Mouse (Mus musculus): ENCODE measurements at regions not wholly inside any gene's neighbourhood (a gene's known extent, or its start where the extent isn't known, plus 50 kb on each side); places are given as distances from the start of the nearest gene placed in this dataset.

- no peak for ATAC-seq (ENCODE audit: insufficient number of reproducible peaks, insufficient read depth, low FRiP score, low TSS enrichment, low read depth)
- Histone ChIP-seq H3K36me3 (no peaks in the 10 kb centered on the region), H3K27me3 (no peaks in the 10 kb centered on the region), H3K27ac (no peak overlapping the region), H3K9ac (replicated peaks) (no peak overlapping the region), H3K4me3 (replicated peaks) (no peak overlapping the region), H3K4me2 (no peak overlapping the region), H3K9me3 (no peaks in the 10 kb centered on the region), H3K4me1 (replicated peaks) (no peaks in the 10 kb centered on the region)
- WGBS = 86% methylated on average over 5 of the region's 5 CpGs
Measured at GRCm38 (mm10) chr3:52895751-52896150, 121.3 kb downstream of the Cog6 start.

GRCm38 (mm10) chr3:52894812-52895211 is 122.2 kb downstream of the Cog6 start:
- Histone ChIP-seq H3K27ac (no peak overlapping the region), H3K9ac (replicated peaks) (no peak overlapping the region), H3K27me3 (no peaks in the 10 kb centered on the region), H3K9me3 (no peaks in the 10 kb centered on the region), H3K36me3 (no peaks in the 10 kb centered on the region), H3K4me3 (replicated peaks) (no peak overlapping the region), H3K4me1 (replicated peaks) (no peaks in the 10 kb centered on the region), H3K4me2 (no peak overlapping the region)
- no peak for ATAC-seq (ENCODE audit: insufficient number of reproducible peaks, insufficient read depth, low FRiP score, low TSS enrichment, low read depth)
- WGBS = 88% methylated on average over 2 of the region's 2 CpGs

- Histone ChIP-seq H3K36me3 (no peaks in the 10 kb centered on the region), H3K27ac (no peak overlapping the region), H3K9me3 (no peaks in the 10 kb centered on the region), H3K4me2 (no peak overlapping the region), H3K4me3 (replicated peaks) (no peak overlapping the region), H3K9ac (replicated peaks) (no peak overlapping the region), H3K4me1 (replicated peaks) (no peaks in the 10 kb centered on the region), H3K27me3 (no peaks in the 10 kb centered on the region)
- no peak for ATAC-seq (ENCODE audit: insufficient number of reproducible peaks, insufficient read depth, low FRiP score, low TSS enrichment, low read depth)
- WGBS = 86% methylated on average over 4 of the region's 4 CpGs
Measured at GRCm38 (mm10) chr3:52889156-52889715, 127.8 kb downstream of the Cog6 start.

- Histone ChIP-seq H3K27me3 (no peaks in the 10 kb centered on the region), H3K4me2 (no peak overlapping the region), H3K27ac (no peak overlapping the region), H3K9me3 (no peaks in the 10 kb centered on the region), H3K9ac (replicated peaks) (no peak overlapping the region), H3K36me3 (no peaks in the 10 kb centered on the region), H3K4me3 (replicated peaks) (no peak overlapping the region), H3K4me1 (replicated peaks) (peaks cover 7% of the 10 kb centered on the region; the same call in 1 of the 2 replicates)
- no peak for ATAC-seq (ENCODE audit: insufficient number of reproducible peaks, insufficient read depth, low FRiP score, low TSS enrichment, low read depth)
- WGBS = 90% methylated on average over 3 of the region's 3 CpGs
Measured at GRCm38 (mm10) chr3:52881981-52882380, 135.1 kb downstream of the Cog6 start.

- no peaks in the 10 kb centered on the region for H3K36me3 ChIP-seq
- no peaks in the 10 kb centered on the region for H3K9me3 ChIP-seq
- H3K9ac ChIP-seq (replicated peaks) = no peak overlapping the region
- peaks cover 7% of the 10 kb centered on the region; the same call in 1 of the 2 replicates for H3K4me1 ChIP-seq (replicated peaks)
- WGBS = 80% methylated on average over 4 of the region's 4 CpGs
- no peak overlapping the region for H3K4me2 ChIP-seq
- no peaks in the 10 kb centered on the region for H3K27me3 ChIP-seq
- ATAC-seq (ENCODE audit: insufficient number of reproducible peaks, insufficient read depth, low FRiP score, low TSS enrichment, low read depth) = no peak
- no peak overlapping the region for H3K27ac ChIP-seq
- no peak overlapping the region for H3K4me3 ChIP-seq (replicated peaks)
Measured at GRCm38 (mm10) chr3:52881139-52881538, 135.9 kb downstream of the Cog6 start.

- Histone ChIP-seq H3K27me3 (no peaks in the 10 kb centered on the region), H3K9ac (replicated peaks) (no peak overlapping the region), H3K36me3 (no peaks in the 10 kb centered on the region), H3K9me3 (no peaks in the 10 kb centered on the region), H3K4me3 (replicated peaks) (no peak overlapping the region), H3K4me2 (no peak overlapping the region), H3K27ac (no peak overlapping the region), H3K4me1 (replicated peaks) (peaks cover 7% of the 10 kb centered on the region; the same call in 1 of the 2 replicates)
- ATAC-seq (ENCODE audit: insufficient number of reproducible peaks, insufficient read depth, low FRiP score, low TSS enrichment, low read depth) = no peak
- 78% methylated on average over 10 of the region's 10 CpGs for WGBS
Measured at GRCm38 (mm10) chr3:52879700-52880099, 137.3 kb downstream of the Cog6 start.

GRCm38 (mm10) chr3:52878334-52878733 is 138.7 kb downstream of the Cog6 start:
- no peak overlapping the region for H3K27ac ChIP-seq
- H3K4me1 ChIP-seq (replicated peaks) = peaks cover 7% of the 10 kb centered on the region; the same call in 1 of the 2 replicates
- no peaks in the 10 kb centered on the region for H3K9me3 ChIP-seq
- H3K4me3 ChIP-seq (replicated peaks) = no peak overlapping the region
- no peak for ATAC-seq (ENCODE audit: insufficient number of reproducible peaks, insufficient read depth, low FRiP score, low TSS enrichment, low read depth)
- no peak overlapping the region for H3K4me2 ChIP-seq
- no peaks in the 10 kb centered on the region for H3K27me3 ChIP-seq
- 62% methylated on average over 3 of the region's 3 CpGs for WGBS
- H3K36me3 ChIP-seq = no peaks in the 10 kb centered on the region
- no peak overlapping the region for H3K9ac ChIP-seq (replicated peaks)

- H3K27ac ChIP-seq = no peak overlapping the region
- no peaks in the 10 kb centered on the region for H3K36me3 ChIP-seq
- H3K27me3 ChIP-seq = no peaks in the 10 kb centered on the region
- no peaks in the 10 kb centered on the region for H3K4me1 ChIP-seq (replicated peaks)
- no peaks in the 10 kb centered on the region for H3K9me3 ChIP-seq
- H3K4me2 ChIP-seq = no peak overlapping the region
- H3K9ac ChIP-seq (replicated peaks) = no peak overlapping the region
- ATAC-seq (ENCODE audit: insufficient number of reproducible peaks, insufficient read depth, low FRiP score, low TSS enrichment, low read depth) = no peak
- no peak overlapping the region for H3K4me3 ChIP-seq (replicated peaks)
- 86% methylated on average over 5 of the region's 5 CpGs for WGBS
Measured at GRCm38 (mm10) chr3:52872260-52872659, 144.8 kb downstream of the Cog6 start.

- no peak for ATAC-seq (ENCODE audit: insufficient number of reproducible peaks, insufficient read depth, low FRiP score, low TSS enrichment, low read depth)
- H3K4me3 ChIP-seq (replicated peaks) = no peak overlapping the region
- no peak overlapping the region for H3K27ac ChIP-seq
- H3K4me1 ChIP-seq (replicated peaks) = 0 out of 2 replicates have a peak, but pooled peaks cover 5% of the 10 kb centered on the region
- H3K9me3 ChIP-seq = no peaks in the 10 kb centered on the region
- H3K36me3 ChIP-seq = no peaks in the 10 kb centered on the region
- H3K4me2 ChIP-seq = no peak overlapping the region
- no peaks in the 10 kb centered on the region for H3K27me3 ChIP-seq
- H3K9ac ChIP-seq (replicated peaks) = no peak overlapping the region
- WGBS = 86% methylated on average over 8 of the region's 8 CpGs
Measured at GRCm38 (mm10) chr3:52863146-52863849, 153.7 kb downstream of the Cog6 start.

- WGBS = 88% methylated on average over 4 of the region's 4 CpGs
- H3K36me3 ChIP-seq = no peaks in the 10 kb centered on the region
- H3K9ac ChIP-seq (replicated peaks) = no peak overlapping the region
- no peaks in the 10 kb centered on the region for H3K9me3 ChIP-seq
- H3K27me3 ChIP-seq = no peaks in the 10 kb centered on the region
- H3K27ac ChIP-seq = no peak overlapping the region
- no peak for ATAC-seq (ENCODE audit: insufficient number of reproducible peaks, insufficient read depth, low FRiP score, low TSS enrichment, low read depth)
- 0 out of 2 replicates have a peak, but pooled peaks cover 5% of the 10 kb centered on the region for H3K4me1 ChIP-seq (replicated peaks)
- no peak overlapping the region for H3K4me3 ChIP-seq (replicated peaks)
- no peak overlapping the region for H3K4me2 ChIP-seq
Measured at GRCm38 (mm10) chr3:52862026-52862425, 155.0 kb downstream of the Cog6 start.

- no peak overlapping the region for H3K9ac ChIP-seq (replicated peaks)
- no peaks in the 10 kb centered on the region for H3K9me3 ChIP-seq
- 85% methylated on average over 13 of the region's 13 CpGs for WGBS
- H3K36me3 ChIP-seq = no peaks in the 10 kb centered on the region
- H3K4me3 ChIP-seq (replicated peaks) = no peak overlapping the region
- H3K4me2 ChIP-seq = no peak overlapping the region
- H3K4me1 ChIP-seq (replicated peaks) = 0 out of 2 replicates have a peak, but pooled peaks cover 2% of the 10 kb centered on the region
- no peaks in the 10 kb centered on the region for H3K27me3 ChIP-seq
- ATAC-seq (ENCODE audit: insufficient number of reproducible peaks, insufficient read depth, low FRiP score, low TSS enrichment, low read depth) = no peak
- no peak overlapping the region for H3K27ac ChIP-seq
Measured at GRCm38 (mm10) chr3:52861538-52861937, 155.5 kb downstream of the Cog6 start.

- Histone ChIP-seq H3K36me3 (no peaks in the 10 kb centered on the region), H3K9me3 (no peaks in the 10 kb centered on the region), H3K4me1 (replicated peaks) (no peaks in the 10 kb centered on the region), H3K4me3 (replicated peaks) (no peak overlapping the region), H3K27me3 (no peaks in the 10 kb centered on the region), H3K9ac (replicated peaks) (no peak overlapping the region), H3K4me2 (no peak overlapping the region), H3K27ac (no peak overlapping the region)
- WGBS = 74% methylated on average over 2 of the region's 2 CpGs
- no peak for ATAC-seq (ENCODE audit: insufficient number of reproducible peaks, insufficient read depth, low FRiP score, low TSS enrichment, low read depth)
Measured at GRCm38 (mm10) chr3:52859848-52860247, 157.2 kb downstream of the Cog6 start.
